Mouse (Mus musculus) gastrocnemius, postnatal 10 days (tissue): Measurements from ENCODE around the gene Taf1c. TPM values are rescaled to one million over a fixed set of nuclear protein-coding genes. Genes with fewer than 3 reads are reported as not detected.

Experiments used
- DNase-seq: peaks from one replicate; pipeline ENCODE4 v3.0.0; 2021; ENCODE audit warnings: mixed read lengths
- total RNA-seq, 2 experiments: library from RNA; stranded (reverse); gene quantifications; 2 replicates each; pipeline ENCODE4 v1.2.3; 2021

The Taf1c gene
- total RNA-seq, 2 experiments from 2014 or later, result 3.6 to 4.4 TPM

- peak; percentile 99 for DNase-seq
Observed at GRCm38 (mm10) chr8:119574437-119575365, 30.3 kb downstream of the Taf1c start, which contains the start of the genes Hsdl1 and Dnaaf1. Hsdl1 (minus strand) TSS chr8:119575183. Dnaaf1 (plus strand) TSS chr8:119575235.

- DNase-seq, result no peak
Observed at GRCm38 (mm10) chr8:119572411-119572810, 32.6 kb downstream of the Taf1c start.

GRCm38 (mm10) chr8:119571135-119571534, 33.9 kb downstream of the Taf1c start:
- DNase-seq, result no peak

GRCm38 (mm10) chr8:119569881-119570280, 35.1 kb downstream of the Taf1c start:
- no peak for DNase-seq

GRCm38 (mm10) chr8:119568951-119569350, 36.1 kb downstream of the Taf1c start:
- DNase-seq, result no peak

GRCm38 (mm10) chr8:119568251-119568650, 36.8 kb downstream of the Taf1c start:
- DNase-seq, result no peak

- no peak for DNase-seq
Observed at GRCm38 (mm10) chr8:119566367-119566766, 38.7 kb downstream of the Taf1c start.

- no peak for DNase-seq
Observed at GRCm38 (mm10) chr8:119563849-119564251, 41.2 kb downstream of the Taf1c start.

- no peak for DNase-seq
Observed at GRCm38 (mm10) chr8:119559402-119559720, 45.7 kb downstream of the Taf1c start.

- peak; percentile 98 for DNase-seq
Observed at GRCm38 (mm10) chr8:119558603-119559401, 46.2 kb downstream of the Taf1c start, which contains the start of gene Mbtps1. Mbtps1 (minus strand) TSS chr8:119558735.

GRCm38 (mm10) chr8:119557821-119558602, 47.0 kb downstream of the Taf1c start:
- peak; percentile 85 for DNase-seq

GRCm38 (mm10) chr8:119557132-119557531, 47.9 kb downstream of the Taf1c start:
- DNase-seq, result no peak

GRCm38 (mm10) chr8:119555861-119556260, 49.2 kb downstream of the Taf1c start:
- DNase-seq, result no peak

GRCm38 (mm10) chr8:119552967-119553366, 52.1 kb downstream of the Taf1c start:
- DNase-seq, result no peak

GRCm38 (mm10) chr8:119548560-119549113, 56.4 kb downstream of the Taf1c start:
- DNase-seq, result no peak

Other genes starting within 250 kb of the Taf1c start
- gene Mlycd, start 210.3 kb downstream of the Taf1c start, total RNA-seq, result 10 to 100 TPM; 66.8 to 67.5 TPM
- gene Osgin1, start 171.1 kb downstream of the Taf1c start, total RNA-seq, result 1 to 10 TPM; 2.5 to 5.0 TPM
- gene Necab2, start 158.5 kb downstream of the Taf1c start, total RNA-seq, result under 1 TPM; 0.38 to 0.73 TPM
- gene Slc38a8, start 103.5 kb downstream of the Taf1c start, total RNA-seq, result not detected
- gene Mbtps1, start 46.5 kb downstream of the Taf1c start, total RNA-seq, result 10 to 100 TPM; 55.4 to 65.0 TPM
- gene Hsdl1, start 30.0 kb downstream of the Taf1c start, total RNA-seq, result 10 to 100 TPM; 13.0 to 15.0 TPM
- gene Dnaaf1, start 30.0 kb downstream of the Taf1c start, total RNA-seq, result not detected
- gene Adad2, start 7.5 kb upstream of the Taf1c start, total RNA-seq, result not detected
- under 1 TPM; 0.45 to 0.82 TPM for gene Kcng4, start 30.5 kb upstream of the Taf1c start, total RNA-seq
- gene Wfdc1, start 61.1 kb upstream of the Taf1c start, total RNA-seq, result 10 to 100 TPM; 69.8 to 78.6 TPM
- not detected for gene Atp2c2, start 94.8 kb upstream of the Taf1c start, total RNA-seq
- 1 to 10 TPM; 4.7 to 5.2 TPM for gene Tldc1, start 173.2 kb upstream of the Taf1c start, total RNA-seq
- gene Cotl1, start 235.3 kb upstream of the Taf1c start, total RNA-seq, result 10 to 100 TPM; 38.3 to 41.8 TPM